Mouse (Mus musculus) lung, postnatal 0 days (tissue): ENCODE measurements at regions not wholly inside any gene's neighbourhood (a gene's known extent, or its start where the extent isn't known, plus 50 kb on each side); places are given as distances from the start of the nearest gene placed in this dataset.

Experiments used
- ATAC-seq: fragments of 200-750 bp; cut with Nextera tagmentation; 2 replicates; pipeline ENCODE4 v1.8.0; 2017; ENCODE audit warnings: moderate library complexity
- DNase-seq: peaks from one replicate; pipeline ENCODE4 v3.0.0-alpha.2; 2016; ENCODE audit warnings: low spot score
- H3K27ac ChIP-seq: fragments of 300-500 bp; sonication (generic); 2 replicates; pipeline ENCODE4 v1.5.1; 2014; ENCODE audit warnings: antibody characterized with exemption, mild to moderate bottlenecking, low read length, mixed read lengths
- H3K27me3 ChIP-seq: fragments of 300-500 bp; sonication (generic); replicated peaks from 2 replicates; pipeline ENCODE4 v1.6.1; 2014; ENCODE audit warnings: low read length, mixed read lengths; ENCODE audit not compliant: insufficient read depth
- H3K36me3 ChIP-seq: fragments of 300-500 bp; sonication (generic); 2 replicates; pipeline ENCODE4 v1.6.1; 2014; ENCODE audit warnings: low read length, mixed read lengths; ENCODE audit not compliant: insufficient read depth
- H3K4me1 ChIP-seq: fragments of 300-500 bp; sonication (generic); 2 replicates; pipeline ENCODE4 v1.6.1; 2014; ENCODE audit warnings: antibody characterized with exemption, low read depth, low read length, mixed read lengths; ENCODE audit not compliant: insufficient read depth
- H3K4me2 ChIP-seq: fragments of 300-500 bp; sonication (generic); replicated peaks from 2 replicates; pipeline ENCODE4 v1.6.1; 2014; ENCODE audit warnings: low read depth, mild to moderate bottlenecking, low read length, moderate library complexity, mixed read lengths
- H3K4me3 ChIP-seq: fragments of 300-500 bp; sonication (generic); 2 replicates; pipeline ENCODE4 v1.5.1; 2014; ENCODE audit warnings: low read depth, low read length
- H3K9ac ChIP-seq: fragments of 300-500 bp; sonication (generic); replicated peaks from 2 replicates; pipeline ENCODE4 v1.6.1; 2014; ENCODE audit warnings: low read depth, mild to moderate bottlenecking
- H3K9me3 ChIP-seq: fragments of 300-500 bp; sonication (generic); 2 replicates; pipeline ENCODE4 v1.6.1; 2016; ENCODE audit warnings: low read length, mixed read lengths
- CTCF ChIP-seq: IDR thresholded peaks from 2 replicates; pipeline ENCODE4 v1.5.1; 2016; ENCODE audit warnings: antibody characterized with exemption, mild to moderate bottlenecking
- EP300 ChIP-seq: IDR thresholded peaks from 2 replicates; pipeline ENCODE4 v1.6.1; 2016; ENCODE audit warnings: antibody characterized with exemption, mild to moderate bottlenecking, control low read depth
- WGBS: fragments of 180-500 bp; shearing (Covaris S2); extraction: QIAGEN DNeasy Blood & Tissue Kit; methylation state at CpG from one replicate; pipeline ENCODE4 v1.1.7; 2014; 5-methylcytosine and 5-hydroxymethylcytosine counted together

DNA sequence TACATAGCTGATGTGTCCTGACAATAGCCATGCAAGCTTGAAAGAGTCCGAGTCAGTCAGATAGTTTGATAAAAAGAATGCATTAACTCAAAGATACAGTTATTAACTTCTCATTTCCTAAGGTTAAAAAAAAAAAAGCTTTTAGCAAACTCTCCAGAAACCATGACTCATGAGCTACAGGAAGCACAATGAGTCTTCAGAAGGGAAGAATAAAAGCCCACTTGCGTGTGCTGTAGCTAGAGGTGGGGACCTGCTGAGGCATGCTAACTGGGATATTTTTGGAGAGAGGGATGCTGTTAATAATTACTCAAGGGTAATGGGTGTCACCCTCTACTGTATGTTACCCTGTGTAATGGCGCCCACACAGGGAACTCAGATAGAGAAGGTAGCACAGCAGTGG, 147.0 kb downstream of the Utp6 start:
- ATAC-seq, result no peak
- H3K4me3 ChIP-seq, result no peak overlapping the region
- no peak for TF ChIP-seq CTCF
- TF ChIP-seq EP300, result no peak
- no peaks in the 10 kb centered on the region for H3K4me1 ChIP-seq
- no peak for DNase-seq
- WGBS, result 82% methylated on average over 3 of the region's 3 CpGs
- H3K36me3 ChIP-seq, result no peaks in the 10 kb centered on the region
- no peaks in the 10 kb centered on the region for H3K9me3 ChIP-seq
- no peaks in the 10 kb centered on the region for H3K27me3 ChIP-seq
- H3K27ac ChIP-seq, result no peak overlapping the region
- H3K4me2 ChIP-seq, result no peak overlapping the region
- H3K9ac ChIP-seq, result no peak overlapping the region

- DNase-seq (peak; percentile 64), ATAC-seq (peak; percentile 20; the same call in 1 of the 2 replicates)
- H3K27me3 ChIP-seq, result no peaks in the 10 kb centered on the region
- no peak for TF ChIP-seq EP300
- TF ChIP-seq CTCF, result peak; percentile 52
- H3K9ac ChIP-seq, result 0 out of 2 replicates have a peak overlapping the region, but pooled peaks have one; percentile 6
- no peak overlapping the region for H3K4me3 ChIP-seq
- H3K36me3 ChIP-seq, result no peaks in the 10 kb centered on the region
- H3K9me3 ChIP-seq, result no peaks in the 10 kb centered on the region
- peak overlapping the region; percentile 66 for H3K27ac ChIP-seq
- 7% methylated on average over 17 of the region's 17 CpGs for WGBS
- peaks cover 12% of the 10 kb centered on the region; the same call in 1 of the 2 replicates for H3K4me1 ChIP-seq
- peak overlapping the region; percentile 29 for H3K4me2 ChIP-seq
Measured at GRCm38 (mm10) chr11:79806911-79807466, 155.2 kb downstream of the Utp6 start.

GRCm38 (mm10) chr11:79806417-79806816, 155.8 kb downstream of the Utp6 start:
- WGBS, result 54% methylated on average over 10 of the region's 10 CpGs

DNA sequence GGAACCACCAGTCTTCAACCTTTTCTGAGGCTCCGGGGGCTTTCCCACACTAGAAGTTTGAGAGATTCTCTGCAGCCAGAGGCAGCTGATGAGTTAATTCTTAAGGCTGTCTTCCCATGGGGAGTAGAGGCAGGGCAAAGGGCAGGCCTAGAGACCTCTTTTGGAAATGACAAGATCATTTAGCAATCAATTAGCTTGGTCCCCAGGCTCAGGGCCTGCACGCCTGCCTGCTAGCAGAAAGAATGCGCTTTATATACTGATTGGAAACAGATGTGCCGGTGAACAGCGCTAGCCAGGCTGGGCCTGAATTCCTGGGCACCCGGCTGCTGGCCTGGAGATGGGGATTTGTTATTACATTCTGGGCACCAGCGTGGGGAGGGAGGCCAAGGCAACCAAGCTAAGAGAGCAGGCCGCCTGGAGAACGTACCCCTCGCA, 156.2 kb downstream of the Utp6 start:
- ATAC-seq, result peak; percentile 36
- Histone ChIP-seq H3K36me3 (no peaks in the 10 kb centered on the region), H3K4me2 (no peak overlapping the region), H3K9ac (no peak overlapping the region), H3K27me3 (no peaks in the 10 kb centered on the region), H3K9me3 (no peaks in the 10 kb centered on the region), H3K4me3 (no peak overlapping the region), H3K27ac (peak overlapping the region; percentile 66), H3K4me1 (peaks cover 12% of the 10 kb centered on the region; the same call in 1 of the 2 replicates)
- TF ChIP-seq EP300 (0 out of 2 replicates have a peak, but pooled peaks have one; percentile 29), CTCF (no peak)
- peak; percentile 72 for DNase-seq
- 47% methylated on average over 10 of the region's 10 CpGs for WGBS

More at GRCm38 (mm10) chr11:79806417-79806816, 155.8 kb downstream of the Utp6 start:
- no peaks in the 10 kb centered on the region for H3K9me3 ChIP-seq
- no peaks in the 10 kb centered on the region for H3K36me3 ChIP-seq
- no peak overlapping the region for H3K9ac ChIP-seq
- DNase-seq (no peak), ATAC-seq (peak; percentile 11; the same call in 1 of the 2 replicates)
- peak overlapping the region; percentile 66; the same call in 1 of the 2 replicates for H3K27ac ChIP-seq
- no peak overlapping the region for H3K4me3 ChIP-seq
- TF ChIP-seq CTCF, result no peak
- no peak for TF ChIP-seq EP300
- H3K27me3 ChIP-seq, result no peaks in the 10 kb centered on the region
- peak overlapping the region; percentile 29; the same call in 1 of the 2 replicates for H3K4me2 ChIP-seq
- H3K4me1 ChIP-seq, result peaks cover 12% of the 10 kb centered on the region; the same call in 1 of the 2 replicates

DNA sequence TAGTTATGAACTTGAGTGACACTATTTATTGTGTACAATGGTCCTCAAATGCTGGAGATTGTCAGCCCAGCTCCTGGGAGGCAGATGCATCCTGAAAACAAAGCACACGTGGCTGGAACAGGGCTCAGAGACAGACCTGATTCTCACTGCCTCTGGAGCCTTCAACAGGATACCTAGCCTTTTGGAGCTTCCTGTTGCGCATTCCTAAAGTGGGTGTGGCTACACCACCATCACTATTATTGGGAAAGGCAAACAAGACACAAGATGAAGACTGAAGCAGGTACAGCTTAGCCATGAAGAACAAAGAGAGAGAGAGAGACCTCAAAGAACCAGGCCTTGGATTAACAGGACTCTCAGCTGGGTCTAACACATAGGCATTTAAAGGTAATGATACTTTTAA, 158.2 kb downstream of the Utp6 start:
- peaks cover 12% of the 10 kb centered on the region; the same call in 1 of the 2 replicates for H3K4me1 ChIP-seq
- DNase-seq, result no peak
- no peaks in the 10 kb centered on the region for H3K36me3 ChIP-seq
- TF ChIP-seq CTCF (no peak), EP300 (no peak)
- H3K4me2 ChIP-seq, result no peak overlapping the region
- no peaks in the 10 kb centered on the region for H3K9me3 ChIP-seq
- H3K9ac ChIP-seq, result no peak overlapping the region
- no peaks in the 10 kb centered on the region for H3K27me3 ChIP-seq
- no peak overlapping the region for H3K27ac ChIP-seq
- H3K4me3 ChIP-seq, result no peak overlapping the region
- no peak for ATAC-seq
- 55% methylated on average over 2 of the region's 2 CpGs for WGBS

DNA sequence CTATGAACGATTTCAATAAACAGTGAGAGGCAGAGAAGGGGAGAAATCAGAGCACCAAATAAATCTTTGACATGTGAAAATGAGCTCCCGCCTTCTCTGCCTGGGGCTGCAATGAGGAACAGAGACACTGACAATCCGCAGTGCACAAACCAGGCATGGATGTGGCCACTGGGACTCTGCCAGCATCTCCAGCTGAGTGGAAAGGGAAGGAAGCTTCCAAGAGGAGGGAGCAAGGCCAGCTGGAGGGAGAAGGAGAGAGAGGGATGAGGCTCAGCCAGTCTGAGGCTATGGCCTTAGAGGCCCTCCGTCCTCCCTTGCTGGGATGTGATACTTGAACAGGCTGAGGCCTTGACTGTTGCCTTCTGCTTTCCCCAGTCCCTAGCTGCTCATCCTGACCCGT, 159.2 kb downstream of the Utp6 start:
- no peaks in the 10 kb centered on the region for H3K36me3 ChIP-seq
- H3K9me3 ChIP-seq, result no peaks in the 10 kb centered on the region
- no peaks in the 10 kb centered on the region for H3K27me3 ChIP-seq
- WGBS, result 42% methylated on average over 5 of the region's 5 CpGs
- H3K4me3 ChIP-seq, result no peak overlapping the region
- no peak overlapping the region for H3K9ac ChIP-seq
- ATAC-seq (peak; percentile 68), DNase-seq (peak; percentile 84)
- peaks cover 12% of the 10 kb centered on the region; the same call in 1 of the 2 replicates for H3K4me1 ChIP-seq
- H3K27ac ChIP-seq, result peak overlapping the region; percentile 32; the same call in 1 of the 2 replicates
- no peak overlapping the region for H3K4me2 ChIP-seq
- TF ChIP-seq EP300, result no peak
- TF ChIP-seq CTCF, result no peak
